Mouse (Mus musculus): ENCODE results near the gene Hnrnpa2b1. TPM values are rescaled to one million over a fixed set of nuclear protein-coding genes. Genes with fewer than 3 reads are reported as not detected.

Hnrnpa2b1 gene
- total RNA-seq, 2 experiments from 2014 or later: 646 to 668 TPM

Other genes with a start within 250 kb of the Hnrnpa2b1 start
- gene Nfe2l3, start 37.2 kb downstream of the Hnrnpa2b1 start, total RNA-seq (2021): 1 to 10 TPM; 1.1 to 2.2 TPM
- gene Cbx3, start 466 bp upstream of the Hnrnpa2b1 start, total RNA-seq (2021): 100 to 1,000 TPM; 172 to 178 TPM
- 10 to 100 TPM in 1 of 2 experiments, 1 to 10 TPM in 1; 7.9 to 10.4 TPM for gene Snx10, start 54.0 kb upstream of the Hnrnpa2b1 start, total RNA-seq (2021)